Mouse (Mus musculus) retina, embryonic 14.5 days (tissue): ENCODE data around the gene Adamtsl3.
A peak's percentile ranks its signal among the peaks of the same experiment; 100 is the strongest.

Experiments used
- DNase-seq: peaks from one replicate; pipeline ENCODE4 v3.0.0-alpha.2; 2015; ENCODE audit warnings: low spot score

Gene Adamtsl3

DNA sequence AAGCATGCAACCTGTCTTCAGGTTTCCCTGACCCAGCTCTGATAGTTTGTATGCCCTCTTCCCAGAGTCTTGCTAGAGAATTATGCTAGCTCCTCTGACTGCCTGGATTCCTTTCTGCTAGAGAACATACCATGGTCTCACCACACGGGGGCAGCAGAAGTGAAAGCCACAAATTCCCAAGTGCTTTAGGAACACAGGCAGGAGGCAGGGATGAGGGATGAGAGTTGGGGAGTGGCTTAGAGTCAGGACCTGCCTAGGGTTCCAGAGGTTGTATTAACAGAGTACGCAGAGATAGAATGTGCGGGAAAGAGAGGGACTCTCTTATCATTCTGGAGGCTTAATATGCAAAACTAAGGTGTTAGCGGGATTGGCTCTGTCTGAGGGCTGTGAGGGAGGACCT lies 168.6 kb downstream of the Adamtsl3 start:
- peak; percentile 81 for DNase-seq

DNA sequence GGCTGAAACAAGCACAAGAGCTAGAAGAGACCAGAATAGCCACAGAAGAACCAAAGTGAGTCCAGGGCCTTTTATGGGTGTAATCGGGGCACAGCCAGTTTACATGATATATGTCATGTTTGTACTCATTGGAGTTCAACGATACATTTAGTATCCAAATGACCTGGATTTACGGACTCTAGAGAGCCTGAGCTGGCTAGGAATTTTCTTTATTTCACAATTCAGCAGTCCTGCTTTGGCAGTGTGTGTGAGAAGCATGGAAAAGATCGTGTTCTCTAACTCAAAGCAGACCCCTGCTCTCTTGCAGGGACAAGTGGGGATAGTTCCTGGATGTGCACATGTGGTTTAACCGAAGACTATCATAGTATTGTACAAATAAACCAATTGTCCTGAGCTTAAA lies 195.1 kb downstream of the Adamtsl3 start:
- no peak for DNase-seq

DNA sequence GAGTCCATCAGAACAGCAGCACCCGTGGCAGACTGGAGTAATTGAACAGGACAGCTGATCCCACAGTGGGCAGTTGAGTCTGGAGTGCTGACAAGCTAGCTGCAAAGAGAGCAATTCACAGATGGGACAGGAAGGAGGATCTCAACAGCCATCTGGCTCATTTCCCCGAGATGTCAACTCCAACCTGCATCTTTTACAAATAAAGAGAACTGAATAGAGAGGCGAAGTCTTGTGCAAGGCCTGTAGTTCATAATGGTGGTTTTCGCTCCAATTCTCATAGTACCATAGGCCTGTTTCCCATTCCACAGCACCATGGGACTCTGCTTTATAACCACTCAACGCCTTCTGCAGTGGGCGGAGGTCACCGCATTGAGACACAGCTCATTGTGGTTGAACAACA lies 195.9 kb downstream of the Adamtsl3 start:
- no peak for DNase-seq

DNA sequence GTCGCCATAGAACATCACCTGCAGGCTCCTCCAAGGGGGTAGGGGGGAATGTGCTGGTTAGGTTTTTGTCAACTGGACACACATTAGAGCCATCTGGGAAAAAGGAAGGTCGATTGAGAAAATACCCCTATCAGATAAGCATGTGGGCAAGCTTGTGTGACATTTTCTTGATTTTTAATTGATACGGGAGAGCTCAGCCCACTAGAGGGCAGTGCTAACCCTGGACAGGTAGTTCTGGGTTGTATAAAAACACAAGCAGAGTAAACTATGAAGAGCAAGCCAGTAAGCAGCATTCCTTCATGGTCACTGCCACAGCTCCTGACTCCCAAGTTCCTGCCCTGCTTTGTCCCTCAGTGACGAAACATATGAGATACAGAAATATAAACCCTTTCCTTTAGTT lies 197.7 kb downstream of the Adamtsl3 start:
- DNase-seq: peak; percentile 24

DNA sequence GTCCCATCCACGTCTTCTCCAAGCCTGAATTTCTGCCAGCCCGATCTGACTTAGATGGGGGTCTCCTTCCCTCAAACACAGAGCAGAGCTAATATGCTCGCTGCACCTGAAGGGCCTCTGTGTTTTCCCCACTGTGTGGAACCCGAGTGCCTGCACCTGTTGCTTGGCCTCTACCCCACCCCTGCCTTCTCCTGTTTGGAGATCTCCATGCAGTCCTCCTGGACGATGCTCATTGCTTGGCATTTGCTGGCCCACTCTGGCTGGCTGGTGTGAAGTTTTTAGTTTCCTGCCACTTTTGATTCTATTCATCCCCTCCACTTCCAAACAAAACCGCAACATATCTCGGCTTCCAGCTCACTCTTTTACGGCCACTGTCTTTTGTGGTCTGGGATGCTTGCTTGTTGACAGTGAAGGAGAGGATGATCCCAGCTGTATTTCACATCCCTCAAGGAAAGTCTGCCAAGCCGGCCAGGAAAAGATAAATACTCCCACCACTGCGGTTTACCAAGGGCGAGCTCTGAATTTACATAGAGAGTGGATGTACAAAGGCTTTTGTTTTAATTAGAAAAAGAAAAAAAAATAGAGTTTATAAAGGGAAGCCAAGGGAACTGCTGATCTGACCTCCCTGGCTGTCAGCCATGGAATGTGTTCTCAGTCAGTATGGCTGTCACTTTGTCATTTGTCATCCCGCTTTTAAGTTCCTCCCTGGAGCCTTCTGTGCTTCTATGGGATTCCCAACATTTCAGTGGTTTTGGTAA lies 198.4 kb downstream of the Adamtsl3 start:
- DNase-seq: no peak

DNA sequence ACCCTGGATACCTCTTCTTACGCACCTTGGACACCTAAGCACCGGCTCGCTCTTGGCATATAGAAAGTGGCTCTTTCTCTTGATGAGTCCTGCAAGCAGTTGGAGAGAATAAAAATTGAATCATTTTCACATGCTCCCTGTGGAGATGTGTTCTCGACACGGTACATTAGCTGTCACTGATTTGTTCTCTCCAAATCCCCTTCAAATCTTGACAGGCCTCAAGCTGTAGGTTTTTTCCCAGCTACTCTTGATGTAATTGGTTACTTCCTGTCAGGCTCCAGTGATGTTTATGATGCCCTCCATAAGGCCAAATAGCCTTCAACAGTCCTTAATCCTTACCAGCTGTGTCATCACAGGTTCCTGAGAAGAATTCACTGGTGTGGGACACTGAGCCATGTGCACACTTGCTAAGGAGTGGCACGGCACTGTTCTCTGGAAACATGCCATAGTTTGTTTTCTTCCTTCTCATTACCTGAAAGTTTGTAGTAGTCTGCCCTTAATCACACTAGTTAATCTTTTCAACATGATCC lies 209.0 kb downstream of the Adamtsl3 start:
- DNase-seq: no peak

DNA sequence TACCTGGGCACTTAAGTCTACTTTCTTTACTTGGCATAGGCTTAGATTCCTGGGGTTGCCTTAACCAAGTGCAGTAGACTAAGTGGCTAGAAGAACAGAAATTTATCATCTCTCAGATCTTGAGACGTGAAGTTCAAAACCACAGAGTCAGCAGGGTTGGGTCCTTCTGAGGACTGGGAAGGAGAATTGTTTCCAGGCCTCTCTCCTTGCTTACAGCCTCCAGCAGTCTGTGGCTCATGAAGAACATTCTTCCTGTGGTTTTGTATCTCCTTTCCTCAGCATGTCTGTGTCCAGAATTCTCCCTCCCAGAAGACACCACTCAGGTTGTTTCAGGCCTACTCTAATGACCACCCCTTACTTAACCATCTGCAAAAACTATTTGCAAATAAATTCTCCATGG lies 216.5 kb downstream of the Adamtsl3 start:
- no peak for DNase-seq

DNA sequence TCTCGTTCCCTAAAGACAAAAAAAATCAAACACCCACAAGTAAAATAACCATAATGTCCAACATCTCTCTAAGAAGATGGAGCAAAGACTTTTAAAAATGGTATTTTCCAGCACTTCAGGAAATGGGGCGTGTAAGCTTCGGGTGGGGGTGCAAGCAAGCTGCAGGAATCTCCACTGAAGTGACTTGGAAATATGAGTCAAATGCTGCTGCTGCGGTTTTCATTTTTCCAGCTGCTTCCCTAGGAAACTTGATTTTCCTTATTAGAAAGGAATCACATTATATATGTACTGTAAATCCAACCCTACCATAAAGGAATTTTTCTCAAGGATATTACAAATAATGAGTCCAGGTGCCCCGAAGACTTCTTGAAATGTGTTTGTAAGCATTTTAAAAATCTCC lies 220.3 kb downstream of the Adamtsl3 start:
- no peak for DNase-seq

DNA sequence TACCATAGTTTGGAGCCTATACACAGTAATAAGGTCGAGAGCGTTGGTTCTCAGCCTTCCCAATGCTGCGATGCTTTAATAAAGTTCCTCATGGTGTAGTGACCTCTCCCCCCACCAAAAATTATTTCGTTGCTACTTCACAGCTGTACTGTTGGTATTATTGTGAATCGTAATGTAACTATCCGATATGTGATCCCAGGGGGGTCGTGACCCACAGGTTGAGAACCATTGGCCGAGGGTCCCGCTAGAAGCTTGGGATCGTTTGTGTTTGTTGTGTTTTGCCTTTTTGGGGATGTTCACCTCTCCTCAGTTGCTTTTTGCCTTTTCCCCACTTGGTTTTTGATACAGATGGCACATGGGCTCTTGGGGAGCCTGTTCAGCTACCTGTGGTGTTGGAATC lies 220.9 kb downstream of the Adamtsl3 start:
- DNase-seq: no peak

DNA sequence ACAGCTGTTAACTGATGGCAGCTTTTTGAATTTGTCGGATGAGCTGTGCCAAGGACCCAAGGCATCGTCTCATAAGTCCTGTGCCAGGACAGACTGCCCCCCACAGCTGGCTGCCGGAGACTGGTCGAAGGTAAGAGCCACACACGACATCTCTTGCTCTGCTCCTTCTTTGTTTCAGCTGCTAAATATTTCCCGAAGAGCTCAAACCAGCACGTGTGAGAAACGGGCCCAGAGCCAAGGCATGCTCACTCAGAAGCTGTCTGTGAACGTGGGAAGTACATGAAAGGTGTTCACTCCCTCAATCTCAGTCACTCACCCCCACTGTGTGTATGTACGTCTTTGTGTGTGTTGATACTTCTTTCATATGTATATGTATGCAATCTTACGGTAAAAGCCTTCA lies 221.6 kb downstream of the Adamtsl3 start:
- DNase-seq: no peak

DNA sequence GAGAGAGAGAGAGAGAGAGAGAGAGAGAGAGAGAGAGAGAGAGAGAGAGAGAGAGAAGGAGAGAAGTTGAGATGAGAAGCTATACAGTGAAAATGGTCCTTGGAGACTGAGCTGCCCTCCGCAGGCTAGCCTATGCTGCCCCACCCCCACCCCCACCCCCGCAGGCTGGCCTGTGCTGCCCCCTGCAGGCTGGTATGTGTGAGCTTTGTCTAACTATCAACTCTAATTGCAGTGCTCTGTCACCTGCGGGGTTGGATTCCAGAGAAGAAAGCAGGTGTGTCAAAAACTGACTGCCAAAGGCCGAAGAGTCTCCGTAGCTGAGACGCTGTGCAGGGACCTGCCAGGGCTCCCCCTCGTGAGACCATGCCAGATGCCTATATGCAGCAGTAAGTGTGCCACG lies 231.2 kb downstream of the Adamtsl3 start:
- DNase-seq: no peak

DNA sequence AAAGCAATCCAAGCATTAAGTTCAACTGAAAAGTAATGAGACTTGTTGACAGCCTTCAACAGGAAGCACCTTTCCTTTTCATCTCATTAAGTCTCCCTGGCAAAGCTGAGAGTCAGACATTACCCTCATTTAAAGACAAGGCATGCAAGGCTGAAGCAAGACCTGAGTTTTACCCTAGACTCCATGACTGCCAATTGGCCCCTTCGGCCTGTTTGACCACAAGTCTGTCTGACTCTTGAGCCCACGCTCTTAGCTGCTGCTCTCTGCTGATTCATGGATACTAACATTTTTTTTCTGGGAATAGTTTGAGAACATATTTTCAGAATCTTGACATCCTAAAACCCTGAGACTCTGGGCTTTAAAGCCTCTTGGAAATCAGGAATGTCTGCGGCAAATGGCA lies 232.3 kb downstream of the Adamtsl3 start:
- no peak for DNase-seq

DNA sequence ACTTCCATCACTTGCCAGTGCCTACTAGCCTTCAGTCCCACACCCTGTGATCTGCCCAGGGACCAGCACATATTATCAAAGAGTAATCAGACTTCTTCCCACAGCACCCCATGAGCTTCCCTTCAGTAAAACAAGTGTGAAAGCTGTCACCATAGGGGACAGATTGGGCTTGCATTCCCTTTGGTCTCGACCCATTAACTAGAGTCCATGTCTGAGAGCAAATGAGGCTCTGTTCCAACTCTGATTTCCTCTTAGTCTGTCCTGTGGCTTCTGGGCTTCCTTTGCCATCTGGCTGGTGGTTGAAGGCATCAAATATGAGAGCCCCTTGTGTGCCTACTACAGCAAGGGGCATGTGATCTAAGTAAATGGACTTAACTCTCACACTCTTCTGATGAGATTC lies 237.5 kb downstream of the Adamtsl3 start:
- DNase-seq: no peak

DNA sequence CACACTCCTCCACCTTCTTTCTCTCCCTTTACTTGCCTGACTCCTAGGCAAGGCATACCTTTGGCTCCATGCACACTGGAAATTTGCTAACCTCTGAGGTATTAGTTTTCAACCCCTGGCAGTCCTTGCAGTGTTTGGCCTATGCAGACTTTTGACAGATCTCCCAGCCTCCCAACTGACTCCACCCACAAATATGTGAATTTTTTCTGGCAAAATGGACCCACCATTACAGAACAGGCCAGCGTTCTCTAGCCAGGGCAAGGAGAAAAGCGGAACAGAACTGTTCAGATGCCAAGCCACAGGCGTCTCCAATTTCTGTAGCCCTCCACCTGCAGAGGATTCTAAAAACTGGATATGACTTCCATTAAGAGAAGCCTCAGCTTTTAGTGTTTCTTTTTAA lies 244.5 kb downstream of the Adamtsl3 start:
- no peak for DNase-seq

DNA sequence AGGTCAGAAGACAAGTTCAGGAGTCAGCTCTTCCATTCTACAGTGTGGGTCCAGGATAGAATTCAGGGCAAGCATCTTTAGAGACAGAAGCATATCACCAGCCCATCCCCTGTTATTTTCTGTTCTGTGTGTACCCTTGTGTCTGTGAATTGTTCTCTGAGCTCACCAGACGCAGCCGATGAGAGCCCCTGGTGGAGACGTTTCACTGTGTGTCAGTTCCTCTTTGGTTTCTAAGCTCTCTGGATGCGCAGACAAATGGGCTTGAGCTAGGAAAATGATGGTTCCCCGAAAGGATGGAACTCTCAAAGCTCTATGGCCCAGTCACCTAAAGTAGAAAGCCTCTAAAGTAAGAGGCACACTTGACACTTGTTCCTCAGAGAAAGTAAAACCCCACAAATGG lies 246.3 kb downstream of the Adamtsl3 start:
- no peak for DNase-seq

DNA sequence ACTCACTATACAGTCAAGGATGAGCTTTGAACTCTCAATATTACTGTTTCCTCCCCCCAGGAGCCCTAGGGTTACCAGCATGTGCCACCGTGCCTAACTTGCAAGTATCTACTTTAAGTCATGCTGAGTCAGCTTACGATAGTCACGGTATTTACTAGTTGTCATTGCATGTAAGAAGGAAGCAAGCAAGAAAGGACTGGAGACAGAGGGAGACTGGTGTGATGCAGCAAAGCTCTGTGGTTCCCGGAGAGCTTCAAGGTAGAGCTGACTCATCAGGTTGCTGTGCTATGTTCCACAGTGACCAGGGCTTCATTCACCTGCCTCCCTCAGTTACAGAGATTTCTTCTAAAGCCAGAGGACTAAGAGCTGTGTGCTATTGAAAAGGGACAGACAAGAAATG lies 247.0 kb downstream of the Adamtsl3 start:
- no peak for DNase-seq

DNA sequence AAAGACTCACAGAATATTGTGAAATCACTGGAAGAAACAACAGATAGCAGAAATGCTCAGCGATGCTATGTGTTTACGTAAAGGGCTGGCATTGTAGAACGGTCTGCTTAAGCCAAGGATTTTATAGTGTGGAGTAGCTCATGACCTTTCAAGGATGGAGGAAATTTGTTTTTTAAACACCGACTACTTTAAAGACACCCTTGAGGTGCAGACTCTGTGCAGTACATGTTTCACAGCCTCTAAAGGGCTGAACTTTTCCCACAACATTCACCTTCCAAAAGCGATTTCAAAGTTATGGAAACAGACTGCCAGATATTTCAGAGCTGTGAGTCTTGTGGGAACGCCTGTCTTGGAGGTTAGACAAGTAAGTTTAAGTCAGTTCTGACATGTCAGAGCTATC lies 255.4 kb downstream of the Adamtsl3 start:
- DNase-seq: no peak

DNA sequence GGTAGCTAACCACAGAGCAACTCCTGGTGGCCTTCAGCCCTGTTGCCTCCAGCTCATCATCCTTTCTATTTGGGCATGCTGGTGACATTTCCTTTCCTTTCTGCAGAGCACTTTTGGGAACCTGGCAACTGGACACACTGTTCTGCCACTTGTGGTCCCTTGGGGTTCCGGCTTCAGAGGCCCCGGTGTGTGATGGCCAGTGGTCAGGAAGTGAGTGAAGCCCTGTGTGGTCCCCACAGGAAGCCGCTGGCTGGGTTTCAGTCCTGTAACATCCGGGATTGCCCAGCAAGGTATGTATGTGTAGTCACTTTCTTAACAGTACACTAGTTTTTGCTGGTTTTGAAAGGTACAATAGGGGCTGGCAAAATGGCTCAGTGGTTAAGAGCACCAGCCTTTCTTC lies 266.5 kb downstream of the Adamtsl3 start:
- no peak for DNase-seq

DNA sequence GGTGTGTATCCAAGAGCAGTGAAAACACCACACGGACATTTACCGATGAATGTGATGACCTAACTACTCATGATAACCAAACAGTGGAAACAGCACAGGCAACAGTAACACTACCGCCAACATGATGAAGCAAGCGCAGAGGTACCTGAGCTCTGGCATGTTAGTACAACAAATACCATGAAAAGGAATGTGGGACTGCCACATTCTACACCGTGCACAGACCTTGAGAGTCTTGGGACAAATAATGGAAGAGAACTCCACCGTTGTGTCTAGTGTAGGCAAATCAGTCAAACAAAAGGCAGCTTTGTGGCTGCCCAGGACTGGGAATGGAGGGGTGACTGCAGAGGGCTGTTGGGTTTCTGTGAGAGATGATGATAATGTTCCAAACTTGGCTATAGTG lies 269.9 kb downstream of the Adamtsl3 start:
- no peak for DNase-seq

DNA sequence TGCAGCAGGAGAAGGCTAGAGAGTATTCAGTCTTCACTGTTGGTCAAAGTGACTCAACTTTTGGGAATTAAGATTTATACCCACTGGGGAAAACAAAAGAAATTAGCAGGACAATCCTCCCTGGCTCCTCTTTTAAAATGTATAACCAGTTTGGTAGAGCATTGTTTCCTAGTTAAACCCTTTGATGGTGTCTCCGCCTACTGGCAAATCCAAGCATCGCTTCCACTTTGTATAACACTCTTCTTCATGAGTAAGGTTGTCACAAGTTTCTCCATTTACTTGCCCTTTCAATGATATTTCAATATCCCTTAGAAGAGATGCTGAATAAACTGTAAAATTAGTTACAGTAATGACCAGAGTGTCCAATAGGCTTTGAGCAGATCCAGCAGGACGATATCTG lies 274.1 kb downstream of the Adamtsl3 start:
- DNase-seq: peak; percentile 30

DNA sequence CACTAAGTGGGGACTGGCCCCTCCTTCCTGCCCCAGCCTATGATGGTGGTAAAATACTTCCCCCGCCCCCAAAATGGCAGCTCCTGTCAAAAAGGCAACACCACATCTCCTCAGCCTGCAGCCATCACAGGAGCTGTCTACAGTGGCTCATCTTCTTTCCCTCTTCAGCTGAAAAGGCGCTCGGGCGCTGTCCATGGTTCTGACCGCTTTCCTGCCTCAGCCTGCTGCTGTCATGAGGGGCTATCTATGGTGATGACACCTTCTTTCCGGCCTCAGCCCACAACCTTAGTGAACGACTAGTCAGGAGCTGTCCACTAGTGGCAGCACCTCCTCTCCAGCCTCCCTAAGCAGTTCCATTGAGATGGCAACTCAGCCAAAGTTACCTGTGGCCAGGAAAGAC lies 289.8 kb downstream of the Adamtsl3 start:
- DNase-seq: peak; percentile 68

DNA sequence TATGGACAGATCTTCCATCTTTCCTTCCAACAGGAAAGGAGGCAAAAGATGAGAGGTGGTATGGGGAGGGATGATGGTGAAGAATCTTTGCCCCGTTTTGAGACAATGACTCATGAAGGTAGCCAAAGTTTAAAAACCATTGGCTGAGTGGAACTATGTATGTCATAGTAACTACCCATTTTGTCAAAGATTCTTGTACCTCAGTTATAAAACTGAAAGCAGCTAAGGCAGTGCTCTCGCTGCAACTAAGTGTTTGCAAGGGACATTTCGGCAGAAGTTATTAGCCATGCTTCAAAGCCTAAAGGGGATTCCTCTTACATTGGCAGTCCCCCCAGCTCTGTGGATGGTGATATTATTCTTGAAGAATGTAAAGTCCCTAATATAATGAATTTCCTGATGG lies 311.7 kb downstream of the Adamtsl3 start:
- DNase-seq: no peak

DNA sequence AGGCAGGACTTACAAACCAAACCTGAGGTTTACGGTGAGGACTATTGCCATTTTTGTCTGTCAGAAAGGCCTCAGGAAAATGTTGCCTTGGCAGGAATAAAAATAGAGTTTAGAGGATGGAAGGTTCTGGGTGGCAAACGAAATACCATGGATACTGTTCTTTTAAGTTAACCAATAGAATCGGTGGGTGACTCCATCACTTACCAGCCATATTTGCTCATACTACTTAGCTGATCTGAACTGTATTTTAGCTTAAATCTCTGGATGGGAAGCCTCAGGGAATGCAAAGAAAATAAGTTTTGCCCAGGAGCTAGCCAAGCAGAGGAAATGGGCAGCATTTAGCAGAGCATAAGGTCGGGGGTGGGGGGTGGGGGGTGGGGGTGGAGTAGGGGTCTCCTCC lies 312.4 kb downstream of the Adamtsl3 start:
- DNase-seq: no peak

DNA sequence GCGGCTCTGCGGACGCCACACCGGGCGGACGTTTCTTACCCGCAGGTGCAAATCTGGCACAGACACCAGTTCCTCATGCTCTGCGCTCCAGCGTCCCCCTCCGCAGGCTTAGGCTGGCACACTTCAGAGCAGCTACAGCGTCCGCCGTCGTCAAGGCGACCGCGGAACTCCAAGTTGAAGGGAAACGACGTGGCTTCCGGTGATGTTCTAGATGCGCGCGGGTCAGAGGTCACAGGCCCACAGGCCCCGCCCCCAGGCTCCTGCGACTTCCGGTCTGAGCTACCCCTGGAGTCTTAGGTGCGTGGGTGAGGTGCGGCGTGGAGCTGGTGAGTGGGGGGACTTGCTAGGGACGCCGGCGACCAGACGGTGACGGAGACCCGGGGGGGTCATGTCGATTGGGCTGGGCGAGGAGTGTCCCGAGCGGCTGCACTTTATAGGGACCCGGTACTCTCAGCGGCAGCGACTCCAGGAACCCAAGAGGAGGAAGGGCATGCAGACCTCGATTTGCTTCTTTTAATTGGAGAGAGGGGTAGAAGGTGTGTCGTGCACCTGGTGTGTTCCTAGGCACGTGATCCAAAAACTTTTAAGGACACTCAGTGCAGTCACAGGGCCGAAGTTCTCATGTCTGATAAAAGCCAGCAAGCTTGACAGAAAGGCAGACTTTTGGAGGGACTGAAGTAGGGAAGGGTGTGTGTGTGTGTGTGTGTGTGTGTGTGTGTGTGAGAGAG lies 313.0 kb downstream of the Adamtsl3 start, which contains the start of the genes Saxo2 and Efl1:
Saxo2 (minus strand) TSS at position 176 of the 728 bp plus-strand sequence.
Efl1 (plus strand) TSS at position 262 of the 728 bp plus-strand sequence.
- peak; percentile 97 for DNase-seq
